In the genomic region with DNA sequence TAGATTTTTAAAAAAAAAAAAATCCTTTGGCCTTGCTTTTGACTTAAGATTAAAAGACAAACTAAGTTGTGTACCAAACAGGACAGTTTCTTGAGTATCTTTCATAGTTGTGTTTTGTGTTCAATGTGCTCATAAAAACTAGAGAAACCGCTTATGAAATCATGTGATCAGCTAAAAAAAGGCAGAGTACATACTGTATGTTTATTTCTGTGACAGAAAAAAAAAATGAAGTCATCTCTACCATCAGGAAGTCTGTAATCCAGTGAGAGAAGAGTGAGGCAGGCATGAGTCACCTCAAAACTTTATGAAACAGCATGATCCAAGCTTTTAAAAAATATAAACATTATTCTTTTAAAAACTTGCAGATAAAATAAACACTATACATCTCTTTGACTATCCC, we compare ENCODE assay signal across 18 mouse cellular contexts.
"Had no signal": no experiment of that assay in that cellular context is flagged by ENCODE, and none has a peak within 500 bp of the region (broad histone marks: within the 10 kb centered on the region; RNA-seq: fewer than 3 reads in every experiment).

No protein-coding gene starts in this region.

- H3K4me3 ChIP-seq: liver, embryonic 15.5 days; lung, embryonic 15.5 days; megakaryocyte, embryonic 14.5 days; midbrain, embryonic 13.5 days; midbrain, embryonic 15.5 days; neural tube, embryonic 13.5 days; neural tube, embryonic 15.5 days; stomach, embryonic 15.5 days had no signal

- H3K36me3 ChIP-seq: liver, embryonic 15.5 days; lung, embryonic 15.5 days; midbrain, embryonic 13.5 days; midbrain, embryonic 15.5 days; neural tube, embryonic 13.5 days; neural tube, embryonic 15.5 days; stomach, embryonic 15.5 days had no signal

- H3K27me3 ChIP-seq: liver, embryonic 15.5 days; lung, embryonic 15.5 days; megakaryocyte, embryonic 14.5 days; midbrain, embryonic 13.5 days; midbrain, embryonic 15.5 days; neural tube, embryonic 13.5 days; neural tube, embryonic 15.5 days; stomach, embryonic 15.5 days had no signal

- ATAC-seq: liver, postnatal 0 days; lung, postnatal 0 days; midbrain, embryonic 13.5 days; midbrain, embryonic 15.5 days had no signal

- H3K4me2 ChIP-seq: liver, embryonic 15.5 days; lung, embryonic 15.5 days; midbrain, embryonic 11.5 days; midbrain, embryonic 13.5 days; midbrain, embryonic 15.5 days; neural tube, embryonic 13.5 days; neural tube, embryonic 15.5 days; stomach, embryonic 15.5 days had no signal

- DNase-seq: liver, postnatal 0 days; lung, adult 2 months; lung, postnatal 14 days; lung, postnatal 36 days; right cerebral cortex, postnatal 25 days; thymus, adult 18-20 months; thymus, postnatal 14 days; thymus, postnatal 36 days had no signal
